Mouse (Mus musculus): ENCODE results near the gene Ube2c. TPM values are rescaled to one million over a fixed set of nuclear protein-coding genes. Genes with fewer than 3 reads are reported as not detected.

Ube2c gene
- total and polyA plus RNA-seq, 3 experiments: 177 to 365 (median 257) TPM

DNA sequence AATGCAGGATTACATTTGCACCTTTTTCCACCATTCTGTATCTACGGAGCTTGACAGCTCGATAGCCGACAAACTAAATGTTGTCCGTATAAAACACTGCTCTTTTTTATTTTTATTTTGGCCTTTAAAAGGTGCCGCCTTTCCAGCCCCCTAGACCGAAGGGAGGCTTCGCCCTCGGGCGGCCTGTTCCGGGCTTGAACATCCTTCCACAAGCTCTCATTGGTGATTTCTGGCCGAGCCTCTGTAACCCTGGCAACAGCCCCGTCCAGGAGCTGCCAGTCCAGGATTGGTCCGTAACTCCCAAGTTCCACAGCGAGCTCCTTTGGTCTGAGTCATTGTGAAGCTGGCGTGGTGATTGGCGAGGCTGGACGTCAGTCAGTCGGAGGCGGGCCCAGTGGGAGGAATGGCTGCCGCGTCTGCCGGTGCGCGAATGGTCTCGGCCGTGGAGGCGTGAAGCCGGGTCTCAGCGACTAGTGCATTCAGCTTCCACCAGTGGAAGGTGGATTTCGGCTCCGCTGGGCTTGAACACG lies 53.0 kb downstream of the Ube2c start, which contains the start of gene Zswim1 (continued):
- TF ChIP-seq TAL1 (IDR thresholded peaks at IDR 0.05; ENCODE audit: low read length) (no peak), CTCF (IDR thresholded peaks at IDR 0.05 in 2 of 3, conservative IDR thresholded peaks at IDR 0.05 in 1 of 3; ENCODE audit: control insufficient read depth in 1 of 3, insufficient read depth in 1 of 3, low read depth in 2 of 3, low read length in 3 of 3, poor library complexity in 1 of 3, severe bottlenecking in 1 of 3) (no peak)

DNA sequence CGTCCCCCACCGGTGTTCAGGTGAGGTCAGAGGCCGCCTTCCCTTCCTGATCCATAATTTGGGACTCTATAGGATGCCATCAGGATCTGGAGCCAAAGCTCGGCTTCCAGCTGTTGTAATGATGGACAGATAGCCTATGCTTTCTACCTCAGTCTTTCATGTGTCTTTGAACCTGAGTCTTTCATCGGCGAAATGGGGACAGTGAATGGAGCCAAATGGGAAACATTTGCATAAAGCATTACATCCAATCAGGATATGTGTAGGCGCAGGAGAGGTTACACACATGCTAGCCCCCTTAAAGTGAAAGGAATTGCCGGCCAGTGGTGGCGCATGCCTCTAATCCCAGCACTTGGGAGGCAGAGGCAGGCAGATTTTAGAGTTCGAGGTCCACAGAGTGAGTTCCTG lies 53.5 kb downstream of the Ube2c start:
- peak; percentile 80 for DNase-seq (ENCODE audit: low read depth, low spot score)
- H3K27me3 ChIP-seq (ENCODE audit: control insufficient read depth in 1 of 2, insufficient read depth in 2 of 2, low read length in 2 of 2): no peaks in the 10 kb centered on the region
- TF ChIP-seq ZNF384 (IDR thresholded peaks at IDR 0.05; ENCODE audit: low read depth, low read length): no peak
- TF ChIP-seq TBP (IDR thresholded peaks at IDR 0.05; ENCODE audit: low read depth, low read length): peak; percentile 81
- no peak for TF ChIP-seq KAT2A (conservative IDR thresholded peaks at IDR 0.05; ENCODE audit: low read depth, low read length)
- peak; percentile 6; the same call in 1 of the 2 replicates for TF ChIP-seq MAX (IDR thresholded peaks at IDR 0.05; ENCODE audit: low read length)
- TF ChIP-seq ETS1 (IDR thresholded peaks at IDR 0.05; ENCODE audit: low read depth, low read length): peak; percentile 42; the same call in 1 of the 2 replicates
- TF ChIP-seq MXI1 (IDR thresholded peaks at IDR 0.05; ENCODE audit: low read depth, low read length): peak; percentile 58; the same call in 1 of the 2 replicates
- peak overlapping the region; percentile 73 for H3K9ac ChIP-seq (ENCODE audit: control insufficient read depth, low read depth, low read length, poor library complexity, severe bottlenecking)
- H3K27ac ChIP-seq (ENCODE audit: control insufficient read depth, low read depth, low read length): peak overlapping the region; percentile 59
- peaks cover 2 to 31% of the 10 kb centered on the region in 2 experiments; a peak in 3 of 4 replicates for H3K4me1 ChIP-seq (ENCODE audit: control insufficient read depth in 1 of 2, insufficient read depth in 2 of 2, low read length in 2 of 2)
- H3K9me3 ChIP-seq (replicated peaks; ENCODE audit: insufficient read depth, low read length): no peaks in the 10 kb centered on the region
- H3K4me3 ChIP-seq (ENCODE audit: control insufficient read depth in 1 of 2, insufficient read depth in 1 of 2, low read depth in 2 of 2, low read length in 2 of 2): peak overlapping the region; percentile 77 to 80
- peaks cover 4% of the 10 kb centered on the region for H3K79me2 ChIP-seq (ENCODE audit: control insufficient read depth, insufficient read depth, low read length, poor library complexity)
- peaks cover 0 to 23% of the 10 kb centered on the region in 2 experiments; a peak in 2 of 4 replicates for H3K36me3 ChIP-seq (ENCODE audit: control insufficient read depth in 1 of 2, insufficient read depth in 2 of 2, low read length in 2 of 2)

DNA sequence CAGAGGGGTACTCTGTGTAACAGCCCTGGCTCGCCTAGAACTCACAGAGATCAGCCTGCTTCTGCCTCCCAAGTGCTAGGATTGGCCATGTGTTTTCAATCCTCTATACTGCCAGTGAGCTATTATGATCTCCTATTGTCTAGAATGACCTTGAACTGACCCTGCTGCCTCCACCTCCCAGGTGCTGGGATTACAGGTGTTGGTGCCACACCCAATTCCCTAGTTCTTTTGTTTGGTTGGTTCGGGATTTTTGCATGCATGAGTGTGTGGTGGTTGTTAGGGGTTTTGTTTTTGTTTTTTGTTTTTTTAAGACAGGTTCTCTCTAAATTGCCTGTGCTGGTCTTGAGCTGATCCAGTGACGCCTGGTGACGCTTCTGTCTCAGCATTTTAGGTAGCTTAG lies 54.3 kb downstream of the Ube2c start:
- H3K4me3 ChIP-seq (ENCODE audit: control insufficient read depth in 1 of 2, insufficient read depth in 1 of 2, low read depth in 2 of 2, low read length in 2 of 2): peak overlapping the region in 1 of 2 experiments; percentile 80; a peak in 1 of 4 replicates
- no peaks in the 10 kb centered on the region for H3K9me3 ChIP-seq (replicated peaks; ENCODE audit: insufficient read depth, low read length)
- peaks cover 2 to 31% of the 10 kb centered on the region in 2 experiments; a peak in 3 of 4 replicates for H3K4me1 ChIP-seq (ENCODE audit: control insufficient read depth in 1 of 2, insufficient read depth in 2 of 2, low read length in 2 of 2)
- no peak for DNase-seq (ENCODE audit: low read depth, low spot score)
- no peaks in the 10 kb centered on the region for H3K27me3 ChIP-seq (ENCODE audit: control insufficient read depth in 1 of 2, insufficient read depth in 2 of 2, low read length in 2 of 2)
- peaks cover 4% of the 10 kb centered on the region for H3K79me2 ChIP-seq (ENCODE audit: control insufficient read depth, insufficient read depth, low read length, poor library complexity)
- H3K9ac ChIP-seq (ENCODE audit: control insufficient read depth, low read depth, low read length, poor library complexity, severe bottlenecking): 0 out of 2 replicates have a peak overlapping the region, but pooled peaks have one; percentile 73
- peaks cover 0 to 23% of the 10 kb centered on the region in 2 experiments; a peak in 2 of 4 replicates for H3K36me3 ChIP-seq (ENCODE audit: control insufficient read depth in 1 of 2, insufficient read depth in 2 of 2, low read length in 2 of 2)
- TF ChIP-seq MYB (IDR thresholded peaks at IDR 0.05; ENCODE audit: low read depth, low read length) (no peak), RCOR1 (IDR thresholded peaks at IDR 0.05; ENCODE audit: low read depth, low read length) (no peak), UBTF (IDR thresholded peaks at IDR 0.05; ENCODE audit: borderline replicate concordance, insufficient read depth, low read depth, low read length) (no peak), RAD21 (IDR thresholded peaks at IDR 0.05; ENCODE audit: low read depth, low read length) (no peak), ZNF384 (IDR thresholded peaks at IDR 0.05; ENCODE audit: low read depth, low read length) (no peak), MXI1 (IDR thresholded peaks at IDR 0.05; ENCODE audit: low read depth, low read length) (no peak), MAFK (IDR thresholded peaks at IDR 0.05; ENCODE audit: borderline replicate concordance, low read depth, low read length) (no peak), TBP (IDR thresholded peaks at IDR 0.05; ENCODE audit: low read depth, low read length) (no peak), POLR2A (IDR thresholded peaks at IDR 0.05; ENCODE audit: control insufficient read depth in 1 of 2, insufficient read depth in 1 of 2, low read depth in 1 of 2, low read length in 2 of 2, poor library complexity in 1 of 2) (no peak)
- no peak overlapping the region for H3K27ac ChIP-seq (ENCODE audit: control insufficient read depth, low read depth, low read length)

Measured in MEL (cell line).